Mouse (Mus musculus) ES-E14 (cell line): ENCODE measurements around the gene 1700109H08Rik. TPM values are rescaled to one million over a fixed set of nuclear protein-coding genes. Genes with fewer than 3 reads are reported as not detected.

Experiments
- DNase-seq: peaks from one replicate; pipeline ENCODE4 v3.0.0-alpha.2; 2013; ENCODE audit warnings: low read depth, low spot score
- H3K27ac ChIP-seq: 2 replicates; pipeline ENCODE4 v1.5.1; 2012; ENCODE audit warnings: low read depth, mild to moderate bottlenecking, low read length, moderate library complexity, mixed read lengths; ENCODE audit not compliant: poor library complexity, insufficient read depth, severe bottlenecking
- H3K36me3 ChIP-seq: 2 replicates; pipeline ENCODE4 v1.6.1; 2012; ENCODE audit warnings: mild to moderate bottlenecking, low read length, moderate library complexity, mixed read lengths; ENCODE audit not compliant: control insufficient read depth, poor library complexity, insufficient read depth, severe bottlenecking
- H3K4me1 ChIP-seq, 2 experiments: fragments of 150-350 bp in 1 of 2; sonication (generic) in 1 of 2; 2 replicates each; pipeline ENCODE4 v1.6.1; 2012; ENCODE audit warnings: low read length in 2 of 2, mild to moderate bottlenecking in 1 of 2, mixed read lengths in 1 of 2; ENCODE audit not compliant: control insufficient read depth in 2 of 2, insufficient read depth in 2 of 2, poor library complexity in 1 of 2
- H3K4me3 ChIP-seq, 2 experiments: fragments of 150-350 bp in 1 of 2; sonication (generic) in 1 of 2; 2 replicates each; pipeline ENCODE4 v1.5.1; 2012; ENCODE audit warnings: low read length in 2 of 2, low read depth in 1 of 2, mild to moderate bottlenecking in 1 of 2, mixed read lengths in 1 of 2; ENCODE audit not compliant: insufficient read depth in 1 of 2, poor library complexity in 1 of 2, severe bottlenecking in 1 of 2
- H3K9ac ChIP-seq: 2 replicates; pipeline ENCODE4 v1.6.1; 2012; ENCODE audit warnings: low read depth, mild to moderate bottlenecking, low read length, mixed read lengths; ENCODE audit not compliant: poor library complexity, insufficient read depth, severe bottlenecking
- H3K9me3 ChIP-seq: fragments of 150-350 bp; sonication (generic); 2 replicates; pipeline ENCODE4 v1.6.1; 2012; ENCODE audit warnings: low read depth, mild to moderate bottlenecking, low read length; ENCODE audit not compliant: control insufficient read depth, insufficient read depth
- CHD2 ChIP-seq: IDR thresholded peaks from 2 replicates; pipeline ENCODE4 v1.6.1; 2014; ENCODE audit warnings: mild to moderate bottlenecking, low read depth, low read length, inconsistent platforms
- HCFC1 ChIP-seq: IDR thresholded peaks from 2 replicates; pipeline ENCODE4 v1.6.1; 2012; ENCODE audit warnings: low read length, inconsistent platforms, borderline replicate concordance; ENCODE audit not compliant: insufficient read depth
- MAFK ChIP-seq: IDR thresholded peaks from 2 replicates; pipeline ENCODE4 v1.6.1; 2014; ENCODE audit warnings: mild to moderate bottlenecking, low read depth, low read length, inconsistent platforms; ENCODE audit not compliant: insufficient read depth
- ZC3H11A ChIP-seq: IDR thresholded peaks from 2 replicates; pipeline ENCODE4 v1.6.1; 2012; ENCODE audit warnings: low read depth, mild to moderate bottlenecking, inconsistent platforms, low read length, borderline replicate concordance
- ZNF384 ChIP-seq: IDR thresholded peaks from 2 replicates; pipeline ENCODE4 v1.6.1; 2012; ENCODE audit warnings: low read depth, low read length, inconsistent platforms
- in situ Hi-C, 2 experiments: fragments of 600-800 bp; cut with MboI; formaldehyde crosslinking; loops; one replicate each; pipeline ENCODE4 v1.15.1; 2025; ENCODE audit warnings: low sequenced_read_pairs in 2 of 2, inconsistent platforms in 1 of 2; ENCODE audit not compliant: unreplicated experiment in 2 of 2
- total RNA-seq: library from RNA; depleted of rRNA; stranded (reverse); fragments of 300-350 nt; gene quantifications from 2 replicates; pipeline ENCODE4 v1.2.3, GENCODE M21; 2012

Gene 1700109H08Rik
- total RNA-seq, 1 experiment: 6.2 TPM

GRCm38 (mm10) chr5:3544480-3544769 is 26.9 kb upstream of the 1700109H08Rik start:
- no peak for DNase-seq
- H3K36me3 ChIP-seq: peaks cover 3% of the 10 kb centered on the region; the same call in 1 of the 2 replicates
- in situ Hi-C loops: no loop called here
- H3K9me3 ChIP-seq: no peaks in the 10 kb centered on the region
- H3K27ac ChIP-seq: no peak overlapping the region
- H3K9ac ChIP-seq: peak overlapping the region; percentile 98
- peak overlapping the region; percentile 94 to 95 for H3K4me3 ChIP-seq
- H3K4me1 ChIP-seq: peaks cover 4 to 7% of the 10 kb centered on the region in 2 experiments; a peak in 2 of 4 replicates
- TF ChIP-seq CHD2: no peak
- no peak for TF ChIP-seq MAFK
- no peak for TF ChIP-seq ZC3H11A
- TF ChIP-seq ZNF384: no peak
- no peak for TF ChIP-seq HCFC1

- Histone ChIP-seq H3K4me3 (no peak overlapping the region), H3K27ac (no peak overlapping the region), H3K9me3 (no peaks in the 10 kb centered on the region), H3K4me1 (peaks cover 4 to 7% of the 10 kb centered on the region in 2 experiments; a peak in 2 of 4 replicates), H3K9ac (no peak overlapping the region), H3K36me3 (peaks cover 3% of the 10 kb centered on the region; the same call in 1 of the 2 replicates)
- no peak for DNase-seq
- in situ Hi-C loops: no loop called here
- no peak for TF ChIP-seq CHD2
- no peak for TF ChIP-seq ZC3H11A
- TF ChIP-seq MAFK: no peak
Measured at GRCm38 (mm10) chr5:3546226-3546625, 25.1 kb upstream of the 1700109H08Rik start.

DNA sequence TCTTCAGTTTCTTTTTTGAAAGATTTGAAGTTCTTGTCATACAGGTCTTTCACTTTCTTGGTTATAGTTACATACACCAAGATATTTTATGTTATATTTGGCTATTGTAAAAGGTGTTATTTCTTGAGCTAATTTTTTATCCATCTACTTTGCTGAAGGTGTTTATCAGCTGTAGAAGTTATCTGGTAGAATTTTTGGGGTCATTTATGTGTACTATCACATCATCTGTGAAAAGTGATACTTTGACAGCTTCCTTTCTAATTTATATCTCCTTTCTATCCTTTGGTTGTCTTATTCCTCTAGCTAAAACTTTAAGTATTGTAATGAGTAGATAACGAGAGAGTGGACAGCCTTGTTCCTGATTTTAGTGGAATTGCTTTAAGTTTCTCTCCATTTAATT is 19.9 kb upstream of the 1700109H08Rik start:
- in situ Hi-C loops: no loop called here
- Histone ChIP-seq H3K4me3 (no peak overlapping the region), H3K9me3 (no peaks in the 10 kb centered on the region), H3K27ac (no peak overlapping the region), H3K4me1 (0 out of 4 replicates have a peak, but pooled peaks cover 0 to 2% of the 10 kb centered on the region in 2 experiments), H3K9ac (no peak overlapping the region), H3K36me3 (peaks cover 6% of the 10 kb centered on the region)
- TF ChIP-seq MAFK (no peak), ZC3H11A (no peak), HCFC1 (no peak)
- DNase-seq: no peak

- in situ Hi-C loops: no loop called here
- H3K27ac ChIP-seq: no peak overlapping the region
- no peak overlapping the region for H3K9ac ChIP-seq
- no peak for TF ChIP-seq MAFK
- no peak for TF ChIP-seq ZC3H11A
- no peak for TF ChIP-seq CHD2
- TF ChIP-seq HCFC1: no peak
- TF ChIP-seq ZNF384: no peak
- no peak overlapping the region for H3K4me3 ChIP-seq
- no peaks in the 10 kb centered on the region for H3K9me3 ChIP-seq
- H3K36me3 ChIP-seq: peaks cover 10% of the 10 kb centered on the region; the same call in 1 of the 2 replicates
- H3K4me1 ChIP-seq: no peaks in the 10 kb centered on the region
- no peak for DNase-seq
Measured at GRCm38 (mm10) chr5:3554198-3554597, 17.2 kb upstream of the 1700109H08Rik start.

GRCm38 (mm10) chr5:3574825-3575224 is 3.5 kb downstream of the 1700109H08Rik start:
- Histone ChIP-seq H3K4me1 (peaks cover 0 to 14% of the 10 kb centered on the region in 2 experiments; a peak in 3 of 4 replicates), H3K9me3 (no peaks in the 10 kb centered on the region), H3K9ac (no peak overlapping the region), H3K27ac (no peak overlapping the region), H3K4me3 (no peak overlapping the region), H3K36me3 (peaks cover 30% of the 10 kb centered on the region)
- DNase-seq: no peak
- TF ChIP-seq ZC3H11A (no peak), MAFK (no peak), ZNF384 (no peak), CHD2 (no peak), HCFC1 (no peak)
- in situ Hi-C loops: no loop called here
